Mouse (Mus musculus): ENCODE results near the gene Lpin1. TPM values are rescaled to one million over a fixed set of nuclear protein-coding genes. Genes with fewer than 3 reads are reported as not detected.

Lpin1 gene
- polyA plus RNA-seq, 1 experiment from 2014 or later = 17.1 TPM

- Histone ChIP-seq H3K27me3 (no peaks in the 10 kb centered on the region), H3K4me2 (replicated peaks) (no peak overlapping the region), H3K36me3 (no peaks in the 10 kb centered on the region), H3K27ac (no peak overlapping the region), H3K4me1 (peaks cover 7% of the 10 kb centered on the region), H3K9me3 (replicated peaks) (no peaks in the 10 kb centered on the region), H3K9ac (no peak overlapping the region), H3K4me3 (no peak overlapping the region)
- no peak for ATAC-seq (ENCODE audit: low FRiP score)
- WGBS = 74% methylated on average over 12 of the region's 12 CpGs
Measured at GRCm38 (mm10) chr12:16639078-16639771, 28.5 kb upstream of the Lpin1 start.

GRCm38 (mm10) chr12:16635816-16636215 lies 25.1 kb upstream of the Lpin1 start:
- Histone ChIP-seq H3K4me1 (no peaks in the 10 kb centered on the region), H3K27ac (no peak overlapping the region), H3K36me3 (no peaks in the 10 kb centered on the region), H3K9me3 (replicated peaks) (no peaks in the 10 kb centered on the region), H3K4me2 (replicated peaks) (no peak overlapping the region), H3K9ac (no peak overlapping the region), H3K4me3 (no peak overlapping the region), H3K27me3 (no peaks in the 10 kb centered on the region)
- 79% methylated on average over 6 of the region's 6 CpGs for WGBS
- ATAC-seq (ENCODE audit: low FRiP score) = no peak

GRCm38 (mm10) chr12:16634075-16634813 lies 23.5 kb upstream of the Lpin1 start:
- Histone ChIP-seq H3K9me3 (replicated peaks) (no peaks in the 10 kb centered on the region), H3K4me2 (replicated peaks) (no peak overlapping the region), H3K27ac (no peak overlapping the region), H3K4me3 (no peak overlapping the region), H3K36me3 (no peaks in the 10 kb centered on the region), H3K27me3 (no peaks in the 10 kb centered on the region), H3K9ac (no peak overlapping the region), H3K4me1 (no peaks in the 10 kb centered on the region)
- 0 out of 2 replicates have a peak, but pooled peaks have one; percentile 32 for ATAC-seq (ENCODE audit: low FRiP score)
- 61% methylated on average over 14 of the region's 14 CpGs for WGBS

- H3K9me3 ChIP-seq (replicated peaks) = no peaks in the 10 kb centered on the region
- no peak overlapping the region for H3K4me3 ChIP-seq
- no peaks in the 10 kb centered on the region for H3K27me3 ChIP-seq
- no peaks in the 10 kb centered on the region for H3K4me1 ChIP-seq
- H3K9ac ChIP-seq = no peak overlapping the region
- H3K4me2 ChIP-seq (replicated peaks) = no peak overlapping the region
- WGBS = 75% methylated on average over 6 of the region's 6 CpGs
- H3K27ac ChIP-seq = no peak overlapping the region
- H3K36me3 ChIP-seq = no peaks in the 10 kb centered on the region
- no peak for ATAC-seq (ENCODE audit: low FRiP score)
Measured at GRCm38 (mm10) chr12:16633235-16633634, 22.5 kb upstream of the Lpin1 start.

GRCm38 (mm10) chr12:16631423-16631822 lies 20.7 kb upstream of the Lpin1 start:
- Histone ChIP-seq H3K27me3 (no peaks in the 10 kb centered on the region), H3K9ac (no peak overlapping the region), H3K4me2 (replicated peaks) (no peak overlapping the region), H3K27ac (no peak overlapping the region), H3K36me3 (no peaks in the 10 kb centered on the region), H3K9me3 (replicated peaks) (no peaks in the 10 kb centered on the region), H3K4me3 (no peak overlapping the region), H3K4me1 (no peaks in the 10 kb centered on the region)
- ATAC-seq (ENCODE audit: low FRiP score) = no peak
- 74% methylated on average over 2 of the region's 2 CpGs for WGBS

- ATAC-seq (ENCODE audit: low FRiP score) = no peak
- H3K9me3 ChIP-seq (replicated peaks) = no peaks in the 10 kb centered on the region
- no peaks in the 10 kb centered on the region for H3K27me3 ChIP-seq
- no peaks in the 10 kb centered on the region for H3K36me3 ChIP-seq
- H3K4me3 ChIP-seq = no peak overlapping the region
- WGBS = 89% methylated on average over 1 of the region's 1 CpGs
- no peak overlapping the region for H3K9ac ChIP-seq
- H3K4me1 ChIP-seq = no peaks in the 10 kb centered on the region
- H3K27ac ChIP-seq = no peak overlapping the region
- H3K4me2 ChIP-seq (replicated peaks) = no peak overlapping the region
Measured at GRCm38 (mm10) chr12:16630866-16631185, 20.1 kb upstream of the Lpin1 start.

- Histone ChIP-seq H3K27me3 (no peaks in the 10 kb centered on the region), H3K4me3 (no peak overlapping the region), H3K4me2 (replicated peaks) (no peak overlapping the region), H3K27ac (no peak overlapping the region), H3K9me3 (replicated peaks) (no peaks in the 10 kb centered on the region), H3K4me1 (no peaks in the 10 kb centered on the region), H3K36me3 (no peaks in the 10 kb centered on the region), H3K9ac (no peak overlapping the region)
- WGBS = 74% methylated on average over 7 of the region's 7 CpGs
- no peak for ATAC-seq (ENCODE audit: low FRiP score)
Measured at GRCm38 (mm10) chr12:16630152-16630865, 19.5 kb upstream of the Lpin1 start.

- ATAC-seq (ENCODE audit: low FRiP score) = no peak
- Histone ChIP-seq H3K4me3 (no peak overlapping the region), H3K36me3 (no peaks in the 10 kb centered on the region), H3K27ac (no peak overlapping the region), H3K4me2 (replicated peaks) (no peak overlapping the region), H3K4me1 (peaks cover 14% of the 10 kb centered on the region), H3K9ac (no peak overlapping the region), H3K27me3 (no peaks in the 10 kb centered on the region), H3K9me3 (replicated peaks) (no peaks in the 10 kb centered on the region)
- 82% methylated on average over 3 of the region's 3 CpGs for WGBS
Measured at GRCm38 (mm10) chr12:16620230-16620629, 9.5 kb upstream of the Lpin1 start.

GRCm38 (mm10) chr12:16619453-16619852 lies 8.7 kb upstream of the Lpin1 start:
- WGBS = 76% methylated on average over 6 of the region's 6 CpGs
- H3K4me3 ChIP-seq = no peak overlapping the region
- H3K9me3 ChIP-seq (replicated peaks) = no peaks in the 10 kb centered on the region
- ATAC-seq (ENCODE audit: low FRiP score) = peak; percentile 20; the same call in 1 of the 2 replicates
- H3K27ac ChIP-seq = peak overlapping the region; percentile 5; the same call in 1 of the 2 replicates
- H3K4me2 ChIP-seq (replicated peaks) = no peak overlapping the region
- H3K27me3 ChIP-seq = no peaks in the 10 kb centered on the region
- H3K36me3 ChIP-seq = no peaks in the 10 kb centered on the region
- H3K9ac ChIP-seq = no peak overlapping the region
- peaks cover 14% of the 10 kb centered on the region for H3K4me1 ChIP-seq

- no peaks in the 10 kb centered on the region for H3K9me3 ChIP-seq (replicated peaks)
- H3K27me3 ChIP-seq = no peaks in the 10 kb centered on the region
- no peak overlapping the region for H3K4me3 ChIP-seq
- peaks cover 14% of the 10 kb centered on the region for H3K4me1 ChIP-seq
- H3K4me2 ChIP-seq (replicated peaks) = no peak overlapping the region
- no peaks in the 10 kb centered on the region for H3K36me3 ChIP-seq
- no peak overlapping the region for H3K9ac ChIP-seq
- 11% methylated on average over 12 of the region's 12 CpGs for WGBS
- ATAC-seq (ENCODE audit: low FRiP score) = peak; percentile 91
- H3K27ac ChIP-seq = peak overlapping the region; percentile 17; the same call in 1 of the 2 replicates
Measured at GRCm38 (mm10) chr12:16618512-16619274, 7.9 kb upstream of the Lpin1 start.

GRCm38 (mm10) chr12:16615738-16616137 lies 5.0 kb upstream of the Lpin1 start:
- Histone ChIP-seq H3K27ac (no peak overlapping the region), H3K4me2 (replicated peaks) (no peak overlapping the region), H3K9me3 (replicated peaks) (no peaks in the 10 kb centered on the region), H3K4me3 (no peak overlapping the region), H3K27me3 (no peaks in the 10 kb centered on the region), H3K4me1 (peaks cover 14% of the 10 kb centered on the region), H3K36me3 (no peaks in the 10 kb centered on the region), H3K9ac (no peak overlapping the region)
- 79% methylated on average over 2 of the region's 2 CpGs for whole genome bisulfite sequencing
- no peak for ATAC-seq (ENCODE audit: low FRiP score)

GRCm38 (mm10) chr12:16614556-16614955 lies 3.8 kb upstream of the Lpin1 start:
- Histone ChIP-seq H3K36me3 (no peaks in the 10 kb centered on the region), H3K9ac (no peak overlapping the region), H3K4me3 (no peak overlapping the region), H3K27me3 (no peaks in the 10 kb centered on the region), H3K4me2 (replicated peaks) (no peak overlapping the region), H3K9me3 (replicated peaks) (no peaks in the 10 kb centered on the region), H3K27ac (no peak overlapping the region), H3K4me1 (peaks cover 10% of the 10 kb centered on the region)
- no peak for ATAC-seq (ENCODE audit: low FRiP score)
- 64% methylated on average over 3 of the region's 3 CpGs for WGBS

All from hindbrain, embryonic 12.5 days (tissue).